Mouse (Mus musculus) embryonic facial prominence, embryonic 11.5 days (tissue): Measurements from ENCODE around the gene Uggt1. TPM values are rescaled to one million over a fixed set of nuclear protein-coding genes. Genes with fewer than 3 reads are reported as not detected.

Source experiments
- ATAC-seq: fragments of 200-750 bp; cut with Nextera tagmentation; replicated peaks from 2 replicates; pipeline ENCODE4 v1.8.0; 2017; ENCODE audit warnings: low read depth; ENCODE audit not compliant: insufficient number of reproducible peaks, low FRiP score, low TSS enrichment
- DNase-seq: peaks from one replicate; pipeline ENCODE4 v3.0.0-alpha.2; 2015; ENCODE audit warnings: low spot score
- H3K27ac ChIP-seq: fragments of 300-500 bp; sonication (generic); replicated peaks from 2 replicates; pipeline ENCODE4 v1.5.1; 2014; ENCODE audit warnings: mild to moderate bottlenecking, low read depth, low read length, control low read depth
- H3K27me3 ChIP-seq: fragments of 300-500 bp; sonication (generic); 2 replicates; pipeline ENCODE4 v1.6.1; 2014; ENCODE audit warnings: mild to moderate bottlenecking, low read length, moderate library complexity, mixed read lengths; ENCODE audit not compliant: control insufficient read depth, insufficient read depth
- H3K36me3 ChIP-seq: fragments of 300-500 bp; sonication (generic); replicated peaks from 2 replicates; pipeline ENCODE4 v1.6.1; 2014; ENCODE audit warnings: low read depth, mild to moderate bottlenecking, low read length, moderate library complexity, mixed read lengths; ENCODE audit not compliant: control insufficient read depth, insufficient read depth
- H3K4me1 ChIP-seq: fragments of 300-500 bp; sonication (generic); 2 replicates; pipeline ENCODE4 v1.6.1; 2014; ENCODE audit warnings: low read length, mixed read lengths; ENCODE audit not compliant: control insufficient read depth, insufficient read depth
- H3K4me2 ChIP-seq: fragments of 300-500 bp; sonication (generic); 2 replicates; pipeline ENCODE4 v1.6.1; 2014; ENCODE audit warnings: low read depth, mild to moderate bottlenecking, control low read depth, low read length, moderate library complexity
- H3K4me3 ChIP-seq: fragments of 300-500 bp; sonication (generic); 2 replicates; pipeline ENCODE4 v1.5.1; 2014; ENCODE audit warnings: low read depth, low read length, control low read depth
- H3K9ac ChIP-seq: fragments of 300-500 bp; sonication (generic); replicated peaks from 2 replicates; pipeline ENCODE4 v1.6.1; 2014; ENCODE audit warnings: mild to moderate bottlenecking, control low read depth, low read length
- H3K9me3 ChIP-seq: fragments of 300-500 bp; sonication (generic); replicated peaks from 2 replicates; pipeline ENCODE4 v1.6.1; 2016; ENCODE audit warnings: mild to moderate bottlenecking, low read length, inconsistent platforms, mixed read lengths; ENCODE audit not compliant: control insufficient read depth
- WGBS: fragments of 180-500 bp; shearing (Covaris S2); extraction: QIAGEN DNeasy Blood & Tissue Kit; methylation state at CpG from one replicate; pipeline ENCODE4 v1.1.7; 2014; 5-methylcytosine and 5-hydroxymethylcytosine counted together
- polyA plus RNA-seq: library from polyadenylated mRNA; unstranded; fragments of >200 nt; fragmentation: Nextera tagmentation; extraction: Ambion mirVana; gene quantifications from 2 replicates; pipeline ENCODE4 v1.2.1, GENCODE M21; 2014

The Uggt1 gene
- polyA plus RNA-seq, 1 experiment from 2014 or later: 67.8 TPM

DNA sequence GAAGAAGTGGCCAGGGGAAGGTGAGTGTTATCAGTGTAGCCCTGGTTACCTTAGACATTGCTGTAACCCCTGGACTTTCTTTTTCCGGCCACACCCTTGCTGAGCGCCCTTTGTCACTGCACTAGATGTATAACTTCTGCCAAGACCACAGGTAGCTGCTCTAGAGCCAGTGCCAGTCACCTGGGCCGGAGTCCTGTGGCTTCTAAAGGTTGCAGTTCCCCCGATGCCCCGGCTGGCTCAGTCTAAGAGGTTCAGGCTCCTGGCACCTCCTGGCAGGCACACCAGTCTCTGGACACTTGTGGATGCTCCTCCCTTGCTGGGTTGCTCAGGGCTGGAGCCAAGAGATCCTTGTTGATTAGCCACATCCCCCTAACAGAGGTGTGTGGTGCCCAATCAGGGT is 29.9 kb upstream of the Uggt1 start, which contains the start of gene Neurl3:
Neurl3 (minus strand) TSS at position 225 of the 400 bp plus-strand sequence.
- no peak for DNase-seq

DNA sequence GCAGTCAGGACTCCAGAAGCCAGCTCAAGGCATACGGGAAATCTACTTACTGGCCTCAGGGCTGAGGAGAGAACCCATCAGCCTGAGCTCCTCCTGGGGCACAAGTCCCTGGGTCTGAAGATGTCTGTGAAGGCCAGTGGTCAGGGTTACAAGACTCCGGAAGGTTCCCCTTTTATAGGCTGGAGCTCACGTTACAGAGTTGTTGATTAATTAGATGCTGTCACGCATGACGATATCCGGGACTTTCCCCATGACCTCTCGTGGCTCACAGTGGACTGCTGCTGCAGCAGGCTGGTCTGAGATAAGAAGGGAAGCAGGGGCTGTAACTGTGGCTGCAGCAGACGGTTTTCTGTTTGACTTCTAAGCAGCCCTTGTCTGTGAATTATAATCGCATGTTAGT is 28.8 kb upstream of the Uggt1 start:
- Histone ChIP-seq H3K27ac (no peak overlapping the region), H3K27me3 (peaks cover 2% of the 10 kb centered on the region; the same call in 1 of the 2 replicates), H3K36me3 (no peaks in the 10 kb centered on the region), H3K4me1 (peaks cover 6% of the 10 kb centered on the region), H3K9me3 (no peaks in the 10 kb centered on the region), H3K9ac (no peak overlapping the region; the same call in 1 of the 2 replicates), H3K4me3 (no peak overlapping the region), H3K4me2 (no peak overlapping the region)
- DNase-seq (peak; percentile 9), ATAC-seq (no peak)
- 36% methylated on average over 9 of the region's 9 CpGs for WGBS

More for the DNA sequence above, 29.9 kb upstream of the Uggt1 start, which contains the start of gene Neurl3:
- no peaks in the 10 kb centered on the region for H3K36me3 ChIP-seq
- no peak for ATAC-seq
- no peak within 1 kb of the TSS for H3K4me2 ChIP-seq
- H3K27me3 ChIP-seq: peaks cover 2% of the 10 kb centered on the region; the same call in 1 of the 2 replicates
- H3K9me3 ChIP-seq: no peaks in the 10 kb centered on the region
- no peak within 1 kb of the TSS for H3K4me3 ChIP-seq
- no peak within 1 kb of the TSS for H3K27ac ChIP-seq
- H3K9ac ChIP-seq: no peak within 1 kb of the TSS; the same call in 1 of the 2 replicates
- peaks cover 6% of the 10 kb centered on the region for H3K4me1 ChIP-seq
- 89% methylated on average over 5 of the region's 5 CpGs for WGBS

GRCm38 (mm10) chr1:36272546-36272945 is 28.0 kb upstream of the Uggt1 start:
- no peaks in the 10 kb centered on the region for H3K9me3 ChIP-seq
- ATAC-seq (no peak), DNase-seq (no peak)
- no peak overlapping the region for H3K9ac ChIP-seq
- WGBS: 83% methylated on average over 5 of the region's 5 CpGs
- H3K4me2 ChIP-seq: no peak overlapping the region
- no peak overlapping the region for H3K27ac ChIP-seq
- peaks cover 2% of the 10 kb centered on the region; the same call in 1 of the 2 replicates for H3K27me3 ChIP-seq
- no peak overlapping the region for H3K4me3 ChIP-seq
- H3K36me3 ChIP-seq: no peaks in the 10 kb centered on the region
- peaks cover 6% of the 10 kb centered on the region for H3K4me1 ChIP-seq

GRCm38 (mm10) chr1:36271516-36272230 is 27.2 kb upstream of the Uggt1 start:
- DNase-seq: no peak
- Histone ChIP-seq H3K4me1 (peaks cover 6% of the 10 kb centered on the region), H3K27me3 (peaks cover 2% of the 10 kb centered on the region; the same call in 1 of the 2 replicates), H3K4me2 (no peak overlapping the region), H3K4me3 (no peak overlapping the region), H3K27ac (no peak overlapping the region), H3K36me3 (no peaks in the 10 kb centered on the region), H3K9ac (no peak overlapping the region), H3K9me3 (no peaks in the 10 kb centered on the region)
- no peak for ATAC-seq
- 77% methylated on average over 8 of the region's 8 CpGs for WGBS

DNA sequence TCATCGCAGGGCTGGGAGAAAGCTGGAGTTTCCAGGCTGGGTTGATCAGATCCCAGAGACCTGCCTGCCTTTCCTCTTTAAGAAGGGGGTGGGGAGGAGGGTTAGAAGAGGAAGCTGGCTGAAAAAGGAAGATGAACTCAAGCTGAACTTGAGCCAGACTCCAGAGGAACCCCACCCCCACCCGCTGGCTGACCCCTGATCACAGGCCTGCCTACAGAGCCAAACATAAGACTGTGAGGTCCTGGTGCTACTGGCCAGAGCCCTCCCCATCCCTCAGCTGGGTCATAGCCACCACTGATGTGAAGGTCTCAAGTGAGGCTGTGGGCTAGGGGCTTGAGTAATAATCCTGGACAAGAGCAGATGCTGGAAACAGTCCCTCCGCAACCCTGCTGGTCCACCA is 26.1 kb upstream of the Uggt1 start:
- Histone ChIP-seq H3K4me3 (no peak overlapping the region), H3K27me3 (peaks cover 2% of the 10 kb centered on the region; the same call in 1 of the 2 replicates), H3K36me3 (no peaks in the 10 kb centered on the region), H3K9ac (no peak overlapping the region), H3K27ac (no peak overlapping the region), H3K4me1 (peaks cover 6% of the 10 kb centered on the region), H3K4me2 (no peak overlapping the region), H3K9me3 (no peaks in the 10 kb centered on the region)
- DNase-seq: peak; percentile 33
- ATAC-seq: peak; percentile 50; the same call in 1 of the 2 replicates
- WGBS: 34% methylated on average over 3 of the region's 3 CpGs

- Histone ChIP-seq H3K27ac (no peak overlapping the region), H3K27me3 (peaks cover 2% of the 10 kb centered on the region; the same call in 1 of the 2 replicates), H3K4me1 (peaks cover 6% of the 10 kb centered on the region), H3K4me2 (peak overlapping the region; percentile 25), H3K9ac (0 out of 2 replicates have a peak overlapping the region, but pooled peaks have one; percentile 27), H3K36me3 (no peaks in the 10 kb centered on the region), H3K9me3 (no peaks in the 10 kb centered on the region), H3K4me3 (peak overlapping the region; percentile 12; the same call in 1 of the 2 replicates)
- DNase-seq (peak; percentile 19), ATAC-seq (no peak)
- WGBS: 35% methylated on average over 54 of the region's 54 CpGs
Observed at GRCm38 (mm10) chr1:36269121-36269795, 24.7 kb upstream of the Uggt1 start.

- ATAC-seq (no peak), DNase-seq (no peak)
- no peak overlapping the region for H3K27ac ChIP-seq
- no peaks in the 10 kb centered on the region; the same call in 1 of the 2 replicates for H3K4me1 ChIP-seq
- H3K27me3 ChIP-seq: peaks cover 2% of the 10 kb centered on the region; the same call in 1 of the 2 replicates
- no peaks in the 10 kb centered on the region for H3K9me3 ChIP-seq
- no peak overlapping the region for H3K4me3 ChIP-seq
- no peak overlapping the region for H3K9ac ChIP-seq
- H3K36me3 ChIP-seq: no peaks in the 10 kb centered on the region
- H3K4me2 ChIP-seq: no peak overlapping the region
- 97% methylated on average over 3 of the region's 3 CpGs for WGBS
Observed at GRCm38 (mm10) chr1:36267595-36267994, 23.1 kb upstream of the Uggt1 start.

DNA sequence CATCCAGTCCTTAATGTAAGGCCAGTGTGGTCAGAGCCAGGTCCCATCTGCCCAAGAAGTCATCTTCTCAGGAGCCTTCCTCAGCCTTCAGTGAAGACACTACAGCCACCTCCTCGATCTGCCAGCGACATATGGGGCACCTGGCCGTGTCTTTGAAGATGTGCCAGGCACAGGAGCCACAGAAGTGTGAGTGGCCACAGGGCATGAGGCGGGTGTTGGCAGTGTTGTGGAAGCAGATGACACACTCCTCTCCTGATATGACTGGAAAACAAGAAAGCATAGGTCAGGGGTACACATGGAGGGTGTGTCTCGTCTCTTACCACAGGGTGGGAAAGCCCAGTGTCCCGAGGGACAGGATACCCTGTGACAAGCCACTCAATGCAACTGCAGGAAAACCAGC is 21.8 kb upstream of the Uggt1 start:
- H3K4me1 ChIP-seq: no peaks in the 10 kb centered on the region; the same call in 1 of the 2 replicates
- no peak overlapping the region for H3K27ac ChIP-seq
- no peak for DNase-seq
- ATAC-seq: no peak
- H3K36me3 ChIP-seq: no peaks in the 10 kb centered on the region
- no peak overlapping the region for H3K4me3 ChIP-seq
- H3K27me3 ChIP-seq: peaks cover 2% of the 10 kb centered on the region; the same call in 1 of the 2 replicates
- no peak overlapping the region for H3K9ac ChIP-seq
- no peaks in the 10 kb centered on the region for H3K9me3 ChIP-seq
- WGBS: 78% methylated on average over 6 of the region's 6 CpGs
- no peak overlapping the region for H3K4me2 ChIP-seq
